In genomic region chr8:119781086-119781840, GRCm38 (mm10) we compare ENCODE assay signal across 8 mouse cellular contexts. TPM values are rescaled to one million over a fixed set of nuclear protein-coding genes. Genes with fewer than 3 reads are reported as not detected.
A peak's percentile ranks its signal among the peaks of the same experiment; 100 is the strongest.
DNase-seq lines count a peak whose midpoint lies in the region; ATAC-seq and TF ChIP-seq lines count a peak whose summit lies in the region.

No protein-coding gene starts in this region.

- no peak for DNase-seq in forebrain, postnatal 0 days
- DNase-seq in A20 (ENCODE audit: low read depth, low spot score) = peak; percentile 53
- DNase-seq in T-cell, adult 2 months (ENCODE audit: low spot score) = peak; percentile 59
- peak; percentile 70 for DNase-seq in lung, postnatal 0 days (ENCODE audit: low spot score)
- no peak for DNase-seq in heart, postnatal 25 days (ENCODE audit: low spot score)
- no peak for DNase-seq in embryo, embryonic 10 days (ENCODE audit: low spot score)

- no peaks in the 10 kb centered on the region for H3K36me3 ChIP-seq in forebrain, embryonic 12.5 days (replicated peaks)
- H3K36me3 ChIP-seq in forebrain, postnatal 0 days (ENCODE audit: insufficient read depth) = no peaks in the 10 kb centered on the region
- no peaks in the 10 kb centered on the region for H3K36me3 ChIP-seq in lung, postnatal 0 days (ENCODE audit: insufficient read depth, low read length)
- no peaks in the 10 kb centered on the region for H3K36me3 ChIP-seq in hindbrain, embryonic 16.5 days (ENCODE audit: control insufficient read depth, insufficient read depth, low read length)

- WGBS in forebrain, embryonic 12.5 days = 67% methylated on average over 4 of the region's 4 CpGs
- WGBS in forebrain, postnatal 0 days = 64% methylated on average over 4 of the region's 4 CpGs
- 30% methylated on average over 4 of the region's 4 CpGs for WGBS in lung, postnatal 0 days
- WGBS in hindbrain, embryonic 16.5 days = 76% methylated on average over 4 of the region's 4 CpGs

- no peak overlapping the region for H3K4me2 ChIP-seq in forebrain, embryonic 12.5 days
- H3K4me2 ChIP-seq in forebrain, postnatal 0 days (ENCODE audit: low read depth) = no peak overlapping the region
- no peak overlapping the region for H3K4me2 ChIP-seq in lung, postnatal 0 days (replicated peaks; ENCODE audit: low read depth, low read length)
- no peak overlapping the region for H3K4me2 ChIP-seq in hindbrain, embryonic 16.5 days (ENCODE audit: low read length)

- no peak overlapping the region for H3K4me3 ChIP-seq in forebrain, embryonic 12.5 days (replicated peaks)
- H3K4me3 ChIP-seq in forebrain, postnatal 0 days (ENCODE audit: low read depth, low read length) = no peak overlapping the region
- no peak overlapping the region for H3K4me3 ChIP-seq in lung, postnatal 0 days (ENCODE audit: low read depth, low read length)
- H3K4me3 ChIP-seq in hindbrain, embryonic 16.5 days (ENCODE audit: low read length) = no peak overlapping the region

- no peak overlapping the region for H3K9ac ChIP-seq in forebrain, embryonic 12.5 days
- no peak overlapping the region for H3K9ac ChIP-seq in forebrain, postnatal 0 days
- no peak overlapping the region for H3K9ac ChIP-seq in lung, postnatal 0 days (replicated peaks; ENCODE audit: low read depth)
- no peak overlapping the region for H3K9ac ChIP-seq in hindbrain, embryonic 16.5 days (ENCODE audit: low read depth, low read length)

- no peak for TF ChIP-seq CTCF in forebrain, postnatal 0 days (IDR thresholded peaks at IDR 0.05; ENCODE audit: low read depth)
- TF ChIP-seq CTCF in lung, postnatal 0 days (IDR thresholded peaks at IDR 0.05) = no peak

- no peak for TF ChIP-seq EP300 in lung, postnatal 0 days (IDR thresholded peaks at IDR 0.05)

- ATAC-seq in forebrain, embryonic 12.5 days (ENCODE audit: low FRiP score) = no peak
- no peak for ATAC-seq in forebrain, postnatal 0 days
- ATAC-seq in lung, postnatal 0 days = peak; percentile 11
- ATAC-seq in hindbrain, embryonic 16.5 days = no peak

- peaks cover 41% of the 10 kb centered on the region for H3K4me1 ChIP-seq in forebrain, embryonic 12.5 days
- H3K4me1 ChIP-seq in forebrain, postnatal 0 days (ENCODE audit: insufficient read depth) = peaks cover 15% of the 10 kb centered on the region
- peaks cover 7% of the 10 kb centered on the region; the same call in 1 of the 2 replicates for H3K4me1 ChIP-seq in lung, postnatal 0 days (ENCODE audit: insufficient read depth, low read depth, low read length)
- peaks cover 18% of the 10 kb centered on the region for H3K4me1 ChIP-seq in hindbrain, embryonic 16.5 days (ENCODE audit: control insufficient read depth, insufficient read depth, low read depth, low read length)

- H3K27ac ChIP-seq in forebrain, embryonic 12.5 days = 0 out of 2 replicates have a peak overlapping the region, but pooled peaks have one; percentile 14
- no peak overlapping the region for H3K27ac ChIP-seq in forebrain, postnatal 0 days (ENCODE audit: low read depth, low read length)
- no peak overlapping the region for H3K27ac ChIP-seq in lung, postnatal 0 days (ENCODE audit: low read length)
- no peak overlapping the region for H3K27ac ChIP-seq in hindbrain, embryonic 16.5 days (ENCODE audit: low read depth, low read length)

- H3K27me3 ChIP-seq in forebrain, embryonic 12.5 days = peaks cover 11% of the 10 kb centered on the region; the same call in 1 of the 2 replicates
- no peaks in the 10 kb centered on the region for H3K27me3 ChIP-seq in forebrain, postnatal 0 days (ENCODE audit: insufficient read depth, low read length)
- no peaks in the 10 kb centered on the region for H3K27me3 ChIP-seq in lung, postnatal 0 days (replicated peaks; ENCODE audit: insufficient read depth, low read length)
- no peaks in the 10 kb centered on the region for H3K27me3 ChIP-seq in hindbrain, embryonic 16.5 days (replicated peaks; ENCODE audit: control insufficient read depth, insufficient read depth, low read length)

- H3K9me3 ChIP-seq in forebrain, embryonic 12.5 days = no peaks in the 10 kb centered on the region
- no peaks in the 10 kb centered on the region for H3K9me3 ChIP-seq in forebrain, postnatal 0 days (ENCODE audit: low read length)
- H3K9me3 ChIP-seq in lung, postnatal 0 days (ENCODE audit: low read length) = no peaks in the 10 kb centered on the region
- no peaks in the 10 kb centered on the region for H3K9me3 ChIP-seq in hindbrain, embryonic 16.5 days (ENCODE audit: control insufficient read depth, low read length)

- intact Hi-C loops in heart, postnatal 25 days (cut with DNase I) = loop anchor here (5.0 kb wide), 1 partner anchor 296 kb away; no protein-coding TSS in a partner anchor

RNA-seq across cellular contexts. Expression of gene Tldc1, which starts 3.0 kb away (rescaled TPM):
- 10.9 and 12.7 TPM in 2 replicates for polyA plus RNA-seq in forebrain, embryonic 12.5 days (2016; fragmentation: Nextera tagmentation; extraction: Ambion mirVana)
- 21.0 and 21.1 TPM in 2 replicates for total RNA-seq in forebrain, postnatal 0 days (2014; rRNA removed)
- 6.8 and 9.4 TPM in 2 replicates for polyA plus RNA-seq in forebrain, postnatal 0 days (2015; fragmentation: Nextera tagmentation; extraction: Ambion mirVana)
- 7.9 and 9.7 TPM in 2 replicates for polyA plus RNA-seq in lung, postnatal 0 days (2015; fragmentation: Nextera tagmentation; extraction: Ambion mirVana)
- polyA plus RNA-seq in hindbrain, embryonic 16.5 days (2015; fragmentation: Nextera tagmentation; extraction: Ambion mirVana) = 11.4 and 13.4 TPM in 2 replicates
- 10 to 100 TPM; 10.5 to 12.4 TPM for total RNA-seq in heart, postnatal 25 days (2021)

RNA-seq across cellular contexts. Expression of gene Cotl1, which starts 59.1 kb away (rescaled TPM):
- 148 and 282 TPM in 2 replicates for polyA plus RNA-seq in forebrain, embryonic 12.5 days (2016; fragmentation: Nextera tagmentation; extraction: Ambion mirVana)
- 177 and 224 TPM in 2 replicates for total RNA-seq in forebrain, postnatal 0 days (2014; rRNA removed)
- 134 and 156 TPM in 2 replicates for polyA plus RNA-seq in forebrain, postnatal 0 days (2015; fragmentation: Nextera tagmentation; extraction: Ambion mirVana)
- 54.3 and 54.6 TPM in 2 replicates for polyA plus RNA-seq in lung, postnatal 0 days (2015; fragmentation: Nextera tagmentation; extraction: Ambion mirVana)
- polyA plus RNA-seq in hindbrain, embryonic 16.5 days (2015; fragmentation: Nextera tagmentation; extraction: Ambion mirVana) = 112 and 127 TPM in 2 replicates
- 10 to 100 TPM; 17.3 to 20.2 TPM for total RNA-seq in heart, postnatal 25 days (2021)

Comparison
In these comparisons a context has a peak if more than half of its experiments do, and no peak if none do; other contexts are left out.
1. DNase-seq: peak in A20 (single experiment), T-cell, adult 2 months (single experiment) and lung, postnatal 0 days (single experiment); none in forebrain, postnatal 0 days (single experiment), heart, postnatal 25 days (single experiment) and embryo, embryonic 10 days (single experiment).